Mouse (Mus musculus) urinary bladder, postnatal 36 days (tissue): ENCODE measurements around the gene Slc27a5.

Source experiments
- DNase-seq, 2 experiments: peaks; one replicate each; pipeline ENCODE4 v3.0.0; 2022; ENCODE audit warnings: low spot score in 2 of 2, mixed read lengths in 1 of 2

Slc27a5 gene

GRCm38 (mm10) chr7:13023928-13024731 is 26.1 kb upstream of the Slc27a5 start:
- DNase-seq, result peak; percentile 90 to 91

GRCm38 (mm10) chr7:13022773-13023535 is 25.0 kb upstream of the Slc27a5 start:
- DNase-seq, result peak; percentile 69 to 81

DNA sequence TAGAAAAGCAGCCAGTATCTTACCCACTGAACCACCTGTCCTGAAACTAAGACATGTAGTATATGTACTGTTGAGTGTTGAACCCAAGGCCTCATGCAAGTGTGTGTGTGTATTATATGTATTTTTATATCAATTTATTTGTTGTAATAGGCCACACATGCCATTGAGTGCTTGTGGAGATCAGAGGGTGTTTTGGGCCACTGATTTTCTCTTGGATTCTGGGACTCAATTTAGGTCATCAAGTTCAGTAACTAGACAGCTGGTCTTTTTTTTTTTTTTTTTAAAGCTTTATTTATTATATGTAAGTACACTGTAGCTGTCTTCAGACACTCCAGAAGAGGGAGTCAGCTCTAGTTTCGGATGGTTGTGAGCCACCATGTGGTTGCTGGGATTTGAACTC is 17.2 kb upstream of the Slc27a5 start:
- no peak for DNase-seq

DNA sequence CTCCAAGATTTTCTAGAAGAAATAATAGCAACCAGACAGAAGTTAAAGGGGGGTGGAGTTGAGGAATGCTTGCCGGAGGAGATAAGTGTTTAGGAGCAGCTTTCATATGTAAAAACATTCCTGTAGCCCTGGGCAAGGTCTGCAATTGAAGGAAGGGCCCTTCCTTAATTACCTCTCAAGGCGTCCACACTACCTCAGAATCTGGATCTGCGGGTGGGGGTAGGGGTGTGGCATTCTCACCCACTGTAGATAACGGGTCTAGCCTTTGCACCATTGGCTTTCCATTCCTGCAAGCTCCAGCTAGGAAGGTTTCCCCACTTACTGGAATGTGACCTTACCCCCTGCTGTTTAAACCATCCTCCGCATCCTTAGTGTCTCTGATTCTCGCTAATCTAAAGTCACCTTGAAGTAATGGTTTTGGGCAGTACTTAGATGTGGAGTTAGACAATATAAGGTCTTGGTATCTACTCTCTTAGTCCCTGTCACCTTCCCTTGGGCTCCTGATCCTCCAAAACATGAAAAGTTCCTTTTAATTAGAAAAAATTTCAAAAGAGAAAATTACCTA is 16.4 kb upstream of the Slc27a5 start:
- no peak for DNase-seq

DNA sequence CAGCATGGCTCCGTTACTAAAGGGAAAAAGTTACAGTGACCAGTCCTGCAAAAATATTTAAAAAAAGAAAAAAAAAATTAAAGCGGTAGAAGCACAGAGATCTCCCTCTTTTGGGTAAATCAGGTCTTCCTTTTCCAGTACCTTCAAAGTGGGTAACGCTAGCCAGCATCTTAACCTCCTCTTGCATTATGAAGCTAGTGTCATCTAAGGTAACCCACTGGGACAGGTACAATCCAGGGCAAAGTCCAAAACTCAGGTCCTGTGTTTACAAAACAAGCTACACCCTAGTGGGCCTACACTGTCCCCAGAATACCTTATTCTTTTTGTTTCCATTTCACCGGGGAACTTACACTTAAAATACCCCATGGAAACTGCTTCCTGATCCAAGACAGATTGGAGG is 15.7 kb upstream of the Slc27a5 start:
- no peak for DNase-seq

DNA sequence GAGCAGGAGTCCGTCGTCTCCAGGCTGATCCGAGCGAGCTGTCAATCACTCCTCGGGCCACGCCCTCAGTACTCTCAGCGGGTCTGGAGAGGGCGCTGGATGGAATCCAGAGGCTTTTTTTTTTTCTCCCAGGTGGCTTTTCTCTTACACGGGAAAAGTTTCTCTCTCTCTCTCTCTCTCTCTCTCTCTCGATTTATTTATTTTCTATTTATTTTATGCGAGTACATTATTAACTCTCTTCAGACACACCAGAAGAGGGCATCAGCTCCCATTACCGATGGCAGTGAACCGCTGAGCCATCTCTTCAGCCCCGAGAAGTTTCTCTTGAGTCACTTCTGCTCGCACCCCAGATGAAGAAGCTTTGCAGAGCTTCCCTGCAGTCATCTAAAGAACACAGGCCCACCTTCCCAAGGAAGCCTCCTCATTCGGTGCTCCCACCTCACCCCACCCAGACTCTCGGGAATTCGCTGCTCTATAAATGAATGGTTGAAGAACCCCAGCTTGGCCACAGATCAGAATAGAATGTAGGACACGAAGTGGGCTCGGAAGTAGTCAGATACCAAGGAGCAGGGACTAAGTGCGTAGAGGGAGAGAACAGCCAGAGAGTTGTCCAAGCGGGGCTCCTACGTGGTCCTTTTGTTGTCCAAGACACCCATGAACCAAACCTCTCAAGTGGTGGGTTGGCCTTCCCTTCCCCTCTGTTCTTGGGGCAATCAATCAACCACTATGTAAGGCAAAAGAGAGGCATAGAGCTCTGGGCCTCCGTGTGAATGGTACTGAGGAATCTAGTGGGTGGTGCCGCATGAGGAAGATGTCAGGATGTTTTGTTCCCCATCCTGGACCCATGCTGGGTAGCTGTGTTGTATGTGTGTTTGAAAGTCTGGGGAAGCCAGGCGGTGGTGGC is 12.3 kb upstream of the Slc27a5 start, which contains the start of gene Zbtb45:
Zbtb45 (minus strand) TSS at position 30 of the 904 bp plus-strand sequence.
- DNase-seq, result no peak

GRCm38 (mm10) chr7:13009143-13010004 is 11.4 kb upstream of the Slc27a5 start:
- peak; percentile 92 to 93 for DNase-seq

GRCm38 (mm10) chr7:13007341-13008092 is 9.5 kb upstream of the Slc27a5 start:
- DNase-seq, result no peak

GRCm38 (mm10) chr7:13006531-13006930 is 8.5 kb upstream of the Slc27a5 start:
- no peak for DNase-seq

- DNase-seq, result no peak
These were observed 8.0 kb upstream of the Slc27a5 start for GRCm38 (mm10) chr7:13006011-13006410.

DNA sequence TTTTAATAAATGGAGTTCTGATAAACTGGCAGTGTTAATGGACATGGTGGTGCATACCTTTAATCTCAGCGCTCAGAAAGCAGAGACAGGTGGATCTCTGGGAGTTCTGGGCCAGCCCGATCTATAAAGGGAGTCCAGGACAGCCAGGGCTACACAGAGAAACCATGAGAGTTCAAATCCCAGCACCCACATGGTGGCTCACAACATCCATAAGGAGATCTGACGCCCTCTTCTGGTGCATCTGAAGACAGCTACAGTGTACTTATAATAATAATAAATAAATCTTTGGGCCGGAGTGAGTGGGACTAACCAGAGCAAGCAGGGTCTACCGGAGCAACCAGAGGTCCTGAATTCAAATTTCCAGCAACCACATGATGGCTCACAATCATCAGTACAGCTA is 5.4 kb upstream of the Slc27a5 start:
- no peak for DNase-seq

DNA sequence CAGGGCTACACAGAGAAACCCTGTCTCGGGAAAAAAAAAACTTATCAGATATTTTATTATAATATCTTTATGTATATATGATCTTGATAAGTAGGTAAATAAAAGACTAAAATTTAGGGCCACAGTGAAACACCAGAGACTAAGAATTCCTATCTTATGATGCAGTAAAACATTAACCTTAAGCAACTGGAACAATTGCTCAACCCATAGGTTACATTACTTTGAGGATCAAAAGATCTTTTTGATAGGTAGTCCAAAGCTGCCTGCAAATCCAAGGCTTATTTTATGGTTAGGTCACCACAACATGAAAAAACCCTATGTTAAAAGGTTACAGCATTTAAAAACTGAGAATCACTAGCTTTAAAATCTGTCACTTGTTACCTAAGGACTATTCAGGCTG is 3.6 kb upstream of the Slc27a5 start:
- no peak for DNase-seq

DNA sequence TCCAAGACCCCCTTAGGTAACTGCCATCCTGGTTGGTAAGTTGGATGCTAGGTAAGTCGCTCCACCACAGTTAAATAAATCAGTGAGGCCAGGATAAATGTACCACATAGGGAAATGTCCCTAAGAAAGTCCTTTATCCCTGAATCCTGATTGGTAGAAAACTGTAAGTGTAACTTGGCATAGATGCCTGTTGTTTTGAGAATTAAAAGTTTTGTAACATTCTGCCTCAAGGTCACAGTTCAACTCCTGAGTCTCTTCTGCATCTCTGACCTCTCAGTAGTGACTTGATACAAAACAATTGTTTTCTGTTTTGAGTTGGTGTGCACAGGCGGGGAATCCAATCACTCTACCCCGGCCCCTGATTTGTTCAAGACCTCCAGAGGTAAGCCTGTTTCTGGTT is 859 bp upstream of the Slc27a5 start, which contains the start of gene Trim28:
Trim28 (plus strand) TSS at position 264 of the 400 bp plus-strand sequence.
- DNase-seq, result no peak

GRCm38 (mm10) chr7:12997230-12997629 is 762 bp downstream of the Slc27a5 start:
- DNase-seq, result no peak

GRCm38 (mm10) chr7:12995862-12996261 is 2.1 kb downstream of the Slc27a5 start:
- no peak for DNase-seq

GRCm38 (mm10) chr7:12993148-12993547 is 4.8 kb downstream of the Slc27a5 start:
- no peak for DNase-seq

DNA sequence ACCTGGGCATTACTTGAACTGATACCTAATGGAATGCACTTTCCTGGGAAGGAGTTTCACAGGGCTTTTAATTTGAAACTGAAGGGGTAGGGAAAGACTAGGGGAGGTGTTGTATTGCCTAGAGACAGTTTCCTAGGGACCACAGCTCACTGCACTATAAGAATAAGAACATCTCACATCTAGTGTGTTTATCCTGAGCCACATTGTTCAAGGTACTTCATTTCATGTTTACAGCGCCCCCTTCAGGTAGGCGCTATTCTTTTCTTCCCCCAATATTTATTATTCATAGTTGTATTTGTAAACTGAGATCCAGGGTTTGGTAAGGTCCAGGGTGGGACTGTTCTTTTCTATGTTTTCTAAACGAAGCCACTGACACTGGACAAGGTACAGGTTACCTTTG is 5.8 kb downstream of the Slc27a5 start:
- no peak for DNase-seq

GRCm38 (mm10) chr7:12987409-12988189 is 10.4 kb downstream of the Slc27a5 start:
- DNase-seq, result no peak

- DNase-seq, result no peak
These were observed 11.1 kb downstream of the Slc27a5 start for GRCm38 (mm10) chr7:12986906-12987305.
